Mouse (Mus musculus): Measurements from ENCODE around the gene Tbck.

GRCm38 (mm10) chr3:132856651-132857050 lies 172.7 kb downstream of the Tbck start:
- TF ChIP-seq CTCF (IDR thresholded peaks at IDR 0.05; ENCODE audit: borderline replicate concordance, insufficient read depth, low read length): no peak
- no peak for TF ChIP-seq POLR2A (IDR thresholded peaks at IDR 0.05; ENCODE audit: low read depth, low read length)

Data from embryonic fibroblast, embryonic 13.5 days (primary cell).